Mouse (Mus musculus) ZHBTc4 (cell line): ENCODE measurements at regions not wholly inside any gene's neighbourhood (a gene's known extent, or its start where the extent isn't known, plus 50 kb on each side); places are given as distances from the start of the nearest gene placed in this dataset.

ENCODE experiments used
- DNase-seq: peaks from one replicate; pipeline ENCODE4 v3.0.0-alpha.2; 2011; ENCODE audit warnings: low read depth, low spot score

DNA sequence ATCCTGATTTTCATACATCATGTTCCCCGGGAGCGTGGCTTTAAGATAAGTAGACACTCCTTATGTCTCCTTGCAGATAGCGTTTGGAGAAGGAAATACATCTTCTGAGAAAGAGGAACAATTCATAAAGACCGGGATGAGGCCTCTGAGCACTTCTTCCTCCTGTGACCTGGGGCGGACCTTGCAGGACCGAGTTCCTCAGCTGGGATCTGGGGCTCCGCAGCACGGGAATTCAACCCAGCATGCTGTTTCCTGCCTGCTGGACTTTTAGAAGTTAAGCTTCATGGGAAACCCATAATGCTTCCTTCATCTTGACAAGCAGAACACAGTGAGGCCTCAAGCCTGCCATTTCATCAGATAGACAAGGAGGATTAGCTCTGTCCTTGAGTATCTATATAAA, 491.4 kb downstream of the Fam19a5 start:
- DNase-seq: no peak

DNA sequence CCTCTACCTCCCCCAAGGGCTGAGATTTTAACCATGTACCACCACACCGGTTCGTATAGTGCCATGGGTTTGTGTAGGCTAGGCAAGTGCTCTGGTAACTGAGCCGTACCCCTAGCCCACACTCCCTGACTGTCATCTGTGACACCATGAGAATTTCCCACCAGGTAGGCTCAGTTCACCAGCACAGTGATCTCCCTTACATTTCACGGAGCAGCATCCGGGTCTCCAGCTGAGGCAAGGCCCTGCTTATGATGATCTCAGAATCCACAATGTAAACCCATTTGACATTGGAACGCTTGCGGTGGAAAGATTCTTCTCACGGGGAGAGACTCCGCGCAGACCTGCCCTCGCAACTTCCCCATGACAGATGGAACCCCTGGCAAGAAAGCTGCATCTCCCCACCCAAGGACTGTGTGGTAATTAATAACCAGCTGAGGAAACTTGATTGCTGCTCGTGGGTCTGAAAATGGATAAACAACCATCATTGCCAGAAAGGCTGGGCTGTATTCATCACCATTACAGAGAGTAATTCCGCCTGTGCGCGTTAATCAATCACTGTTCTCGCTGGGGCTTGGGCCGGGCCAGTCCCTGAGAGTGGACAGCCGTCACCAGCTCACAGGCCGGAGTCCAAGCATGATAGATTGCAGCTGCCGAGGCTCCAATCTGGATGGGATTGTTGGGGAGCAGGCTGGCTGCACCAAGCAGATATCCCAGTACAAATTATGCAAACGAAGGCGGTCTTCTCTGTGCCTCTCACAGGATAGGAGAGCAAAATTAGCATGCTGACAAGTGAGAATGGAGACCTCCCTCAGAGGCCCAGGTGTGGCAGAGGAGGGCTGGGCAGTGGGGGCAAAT, 492.3 kb downstream of the Fam19a5 start:
- no peak for DNase-seq

DNA sequence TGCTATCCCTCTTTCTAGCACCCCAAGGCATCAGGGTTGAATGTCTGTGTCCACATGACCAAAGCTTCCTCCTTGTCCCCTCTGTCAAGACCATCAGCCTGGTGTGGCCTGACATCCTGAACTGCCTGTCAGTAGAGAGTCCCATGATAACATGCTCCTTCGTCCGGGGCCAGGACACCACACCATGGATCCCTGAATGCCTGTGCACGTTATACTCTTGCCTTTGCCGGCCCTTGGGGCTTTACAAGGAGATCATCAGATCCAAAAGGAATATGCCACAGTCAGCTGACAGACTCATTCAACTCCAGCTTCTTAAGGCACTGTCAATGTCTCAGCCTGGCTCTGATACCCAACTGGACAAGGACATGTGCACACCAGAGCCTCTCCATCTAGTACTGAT, 493.5 kb downstream of the Fam19a5 start:
- DNase-seq: no peak

DNA sequence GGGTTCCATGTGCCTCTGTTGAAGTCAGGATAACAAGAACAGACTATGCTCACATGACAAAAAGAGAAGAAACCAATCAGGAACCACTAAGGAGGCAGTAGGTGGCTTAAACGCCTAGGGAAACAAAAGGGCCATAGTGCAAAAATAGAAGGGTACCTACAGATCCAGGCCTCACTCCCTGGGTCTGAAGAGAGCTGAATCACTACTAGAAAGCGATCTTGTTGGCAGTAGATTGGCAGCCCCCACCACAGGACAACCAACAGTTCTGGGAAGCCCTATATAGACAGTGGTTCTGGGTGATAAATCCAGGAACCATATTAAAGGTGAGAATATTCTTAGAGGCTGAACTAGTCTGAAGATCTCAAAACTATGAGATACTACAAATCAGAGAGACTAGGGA, 498.7 kb downstream of the Fam19a5 start:
- DNase-seq: no peak

DNA sequence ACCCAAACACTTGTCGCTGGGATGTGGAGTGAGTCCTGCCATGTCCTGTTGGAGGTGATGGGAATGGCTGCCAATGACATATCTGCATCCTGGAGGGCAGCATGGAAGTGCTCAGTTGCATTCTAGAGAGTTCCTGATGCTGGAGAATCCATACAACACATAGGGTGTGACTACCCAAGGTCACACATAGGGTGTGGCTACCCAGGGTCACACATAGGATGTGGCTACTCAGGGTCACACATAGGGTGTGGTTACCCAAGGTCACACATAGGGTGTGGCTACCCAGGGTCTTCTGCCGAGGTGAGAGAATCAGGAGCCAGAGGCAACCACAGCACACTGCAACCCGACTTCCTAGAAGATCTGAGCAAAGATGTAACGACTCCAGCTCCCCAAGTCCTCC, 514.0 kb downstream of the Fam19a5 start:
- DNase-seq: peak; percentile 42

- DNase-seq: no peak
Observed at GRCm38 (mm10) chr15:88060935-88061334, 516.8 kb downstream of the Fam19a5 start.

DNA sequence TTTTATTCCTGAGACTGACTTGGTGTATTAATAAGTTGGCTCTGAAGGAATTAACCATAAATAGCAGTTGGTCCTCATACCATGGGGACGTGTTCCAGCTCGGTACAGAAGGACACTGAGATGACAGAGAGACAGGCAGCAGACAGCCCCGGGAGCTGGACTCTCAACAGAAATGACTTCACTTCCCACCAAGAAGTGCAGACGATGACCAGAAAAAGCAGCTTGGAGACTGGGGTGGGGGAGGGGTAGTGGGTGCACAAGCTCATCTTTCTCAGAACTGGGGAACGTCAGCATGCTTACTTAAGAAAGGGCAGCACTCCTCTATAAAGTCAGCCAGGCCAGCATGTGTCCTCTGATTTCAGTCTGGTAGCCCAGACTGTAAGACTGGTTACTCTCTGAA, 518.9 kb downstream of the Fam19a5 start:
- no peak for DNase-seq

DNA sequence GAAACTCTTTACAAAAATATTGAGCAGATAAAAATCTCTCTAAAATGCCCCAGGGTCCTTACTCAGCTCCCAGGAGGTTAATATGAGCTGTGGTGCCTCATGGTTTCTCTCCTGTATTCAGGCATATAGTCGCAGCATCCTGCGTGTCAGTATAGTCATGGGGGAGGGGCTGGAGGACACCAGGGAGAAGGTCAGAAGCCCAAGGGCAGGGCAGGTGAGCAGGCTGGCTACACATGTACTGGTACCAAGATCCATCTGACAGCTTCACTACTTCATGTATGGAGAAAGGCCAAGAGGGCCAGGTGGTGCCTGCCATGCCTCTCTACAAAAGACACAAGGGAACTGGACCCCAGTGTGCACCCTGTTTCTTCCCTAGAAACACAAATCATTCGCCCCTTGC, 524.4 kb downstream of the Fam19a5 start:
- DNase-seq: no peak

DNA sequence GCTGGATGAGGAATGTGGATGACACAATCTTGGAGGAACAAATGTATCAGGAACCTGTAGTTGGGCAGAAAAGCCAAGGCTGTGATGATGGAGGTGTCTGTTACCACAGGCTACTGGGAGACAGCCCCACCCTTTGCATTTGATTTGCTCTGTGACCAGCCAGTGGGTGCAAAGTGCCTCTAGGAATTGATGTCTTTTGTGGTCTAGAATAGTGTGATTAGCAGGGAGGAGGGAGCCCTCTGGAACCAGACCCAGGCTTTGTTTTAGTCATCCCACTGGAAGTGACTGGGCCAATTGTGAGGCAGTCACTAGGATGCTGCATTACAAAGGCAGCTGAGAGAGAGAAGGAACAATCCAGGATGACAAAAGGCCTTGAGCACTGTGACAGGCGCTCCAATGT, 527.4 kb upstream of the Zdhhc25 start:
- peak; percentile 60 for DNase-seq

GRCm38 (mm10) chr15:88083911-88084310, 516.2 kb upstream of the Zdhhc25 start:
- no peak for DNase-seq

GRCm38 (mm10) chr15:88085631-88086030, 514.5 kb upstream of the Zdhhc25 start:
- no peak for DNase-seq

DNA sequence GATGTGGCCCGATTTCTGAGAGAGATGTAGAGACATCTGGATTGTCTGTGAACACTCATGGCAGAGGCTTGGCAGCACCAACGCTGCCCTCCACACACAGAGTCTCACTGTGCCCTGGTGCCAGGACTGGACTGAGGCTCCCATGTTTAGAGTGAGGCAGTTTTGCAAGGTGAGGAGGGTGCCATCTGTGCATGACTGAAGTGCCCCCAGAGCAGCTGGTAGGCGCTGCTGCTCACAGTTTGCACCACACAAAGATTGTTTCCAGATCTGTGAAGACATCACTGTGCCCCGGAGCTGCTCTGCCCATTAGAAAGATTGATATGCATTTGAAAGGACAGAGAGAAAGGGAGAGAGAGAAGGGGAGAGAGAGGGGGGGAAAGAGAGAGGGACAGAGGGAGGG, 510.6 kb upstream of the Zdhhc25 start:
- DNase-seq: no peak

DNA sequence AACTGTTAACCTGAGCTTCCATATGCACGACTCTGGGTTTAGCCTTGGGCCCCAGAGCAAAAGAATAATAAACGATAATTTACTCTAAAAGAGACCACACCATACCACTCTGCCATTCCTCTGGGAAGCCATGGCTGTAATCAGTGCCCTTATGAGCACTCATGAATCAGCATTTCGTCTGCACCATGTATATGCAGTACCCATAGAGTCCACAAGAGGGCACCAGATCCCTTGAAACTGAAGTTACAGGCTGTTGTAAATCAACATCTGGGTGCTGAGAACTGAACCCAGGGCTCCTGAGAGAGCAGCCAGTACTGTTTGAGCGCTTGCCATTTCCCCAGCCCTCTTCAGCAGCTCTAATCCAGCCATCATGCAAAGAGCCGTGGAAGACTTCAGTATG, 508.7 kb upstream of the Zdhhc25 start:
- peak; percentile 56 for DNase-seq

- DNase-seq: peak; percentile 21
Observed at GRCm38 (mm10) chr15:88120376-88120775, 479.7 kb upstream of the Zdhhc25 start.

GRCm38 (mm10) chr15:88123907-88124523, 476.1 kb upstream of the Zdhhc25 start:
- no peak for DNase-seq

GRCm38 (mm10) chr15:88146118-88146517, 454.0 kb upstream of the Zdhhc25 start:
- DNase-seq: peak; percentile 40

GRCm38 (mm10) chr15:88151199-88151598, 448.9 kb upstream of the Zdhhc25 start:
- DNase-seq: no peak

GRCm38 (mm10) chr15:88159618-88160170, 440.4 kb upstream of the Zdhhc25 start:
- no peak for DNase-seq

GRCm38 (mm10) chr15:88160291-88160690, 439.8 kb upstream of the Zdhhc25 start:
- DNase-seq: no peak

GRCm38 (mm10) chr15:88163438-88163837, 436.7 kb upstream of the Zdhhc25 start:
- DNase-seq: no peak

GRCm38 (mm10) chr15:88174326-88174725, 425.8 kb upstream of the Zdhhc25 start:
- peak; percentile 51 for DNase-seq

GRCm38 (mm10) chr15:88175991-88176390, 424.1 kb upstream of the Zdhhc25 start:
- DNase-seq: no peak

DNA sequence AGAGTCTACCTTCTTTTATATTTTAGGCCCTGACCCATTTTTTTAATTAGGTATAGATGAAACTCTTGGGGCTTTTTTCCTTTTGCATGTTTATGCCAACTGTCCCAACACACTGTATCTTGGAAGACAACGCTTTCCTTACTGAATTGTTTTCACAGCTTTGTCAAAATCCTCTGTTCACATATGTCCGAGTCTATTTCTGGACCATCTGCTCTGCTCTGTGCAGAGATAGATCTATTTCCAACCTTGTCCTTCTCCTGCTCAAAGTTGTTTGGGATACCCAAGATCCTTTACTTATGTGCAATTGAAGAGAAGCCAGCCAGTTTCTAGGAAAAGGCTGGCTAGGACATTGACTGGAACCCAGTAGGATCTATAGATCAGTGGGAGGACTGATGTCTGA, 403.6 kb upstream of the Zdhhc25 start:
- no peak for DNase-seq
